Mouse (Mus musculus): ENCODE measurements around the gene Lrmda. TPM values are rescaled to one million over a fixed set of nuclear protein-coding genes. Genes with fewer than 3 reads are reported as not detected.

Gene Lrmda
- polyA plus RNA-seq, 1 experiment from 2014 or later: 0.20 TPM

GRCm38 (mm10) chr14:22902116-22902515, 882.6 kb downstream of the Lrmda start:
- no peak overlapping the region for H3K27ac ChIP-seq (ENCODE audit: low read depth, low read length)
- no peaks in the 10 kb centered on the region for H3K36me3 ChIP-seq (ENCODE audit: control insufficient read depth, insufficient read depth, low read length)
- no peaks in the 10 kb centered on the region for H3K9me3 ChIP-seq (ENCODE audit: control insufficient read depth, low read length)
- H3K4me3 ChIP-seq (ENCODE audit: low read depth, low read length): no peak overlapping the region
- H3K27me3 ChIP-seq (ENCODE audit: control insufficient read depth, insufficient read depth, low read length): no peaks in the 10 kb centered on the region
- DNase-seq (ENCODE audit: low spot score): no peak
- H3K4me2 ChIP-seq (replicated peaks; ENCODE audit: low read depth, low read length): no peak overlapping the region
- WGBS: 93% methylated on average over 1 of the region's 1 CpGs
- no peak for ATAC-seq (ENCODE audit: low FRiP score)
- peaks cover 2% of the 10 kb centered on the region; the same call in 1 of the 2 replicates for H3K4me1 ChIP-seq (replicated peaks; ENCODE audit: control insufficient read depth, insufficient read depth, low read length)
- no peak overlapping the region for H3K9ac ChIP-seq (ENCODE audit: low read depth, low read length)

- 94% methylated on average over 2 of the region's 2 CpGs for WGBS
- ATAC-seq (ENCODE audit: low FRiP score) (no peak), DNase-seq (ENCODE audit: low spot score) (no peak)
- Histone ChIP-seq H3K9me3 (ENCODE audit: control insufficient read depth, low read length) (no peaks in the 10 kb centered on the region), H3K27me3 (ENCODE audit: control insufficient read depth, insufficient read depth, low read length) (no peaks in the 10 kb centered on the region), H3K4me1 (replicated peaks; ENCODE audit: control insufficient read depth, insufficient read depth, low read length) (peaks cover 6% of the 10 kb centered on the region), H3K4me3 (ENCODE audit: low read depth, low read length) (no peak overlapping the region), H3K27ac (ENCODE audit: low read depth, low read length) (no peak overlapping the region), H3K9ac (ENCODE audit: low read depth, low read length) (no peak overlapping the region), H3K36me3 (ENCODE audit: control insufficient read depth, insufficient read depth, low read length) (no peaks in the 10 kb centered on the region), H3K4me2 (replicated peaks; ENCODE audit: low read depth, low read length) (no peak overlapping the region)
Measured at GRCm38 (mm10) chr14:22902914-22903313, 883.4 kb downstream of the Lrmda start.

- Histone ChIP-seq H3K36me3 (ENCODE audit: control insufficient read depth, insufficient read depth, low read length) (no peaks in the 10 kb centered on the region), H3K4me1 (replicated peaks; ENCODE audit: control insufficient read depth, insufficient read depth, low read length) (peaks cover 6% of the 10 kb centered on the region), H3K27me3 (ENCODE audit: control insufficient read depth, insufficient read depth, low read length) (no peaks in the 10 kb centered on the region), H3K9me3 (ENCODE audit: control insufficient read depth, low read length) (no peaks in the 10 kb centered on the region), H3K4me3 (ENCODE audit: low read depth, low read length) (no peak overlapping the region), H3K9ac (ENCODE audit: low read depth, low read length) (no peak overlapping the region), H3K4me2 (replicated peaks; ENCODE audit: low read depth, low read length) (no peak overlapping the region), H3K27ac (ENCODE audit: low read depth, low read length) (no peak overlapping the region)
- ATAC-seq (ENCODE audit: low FRiP score) (peak; percentile 51; the same call in 1 of the 2 replicates), DNase-seq (ENCODE audit: low spot score) (peak; percentile 42)
- 73% methylated on average over 7 of the region's 7 CpGs for whole genome bisulfite sequencing
Measured at GRCm38 (mm10) chr14:22905741-22906667, 886.5 kb downstream of the Lrmda start.

- 55% methylated on average over 4 of the region's 4 CpGs for WGBS
- DNase-seq (ENCODE audit: low spot score) (peak; percentile 36), ATAC-seq (ENCODE audit: low FRiP score) (peak; percentile 49; the same call in 1 of the 2 replicates)
- peak overlapping the region; percentile 5; the same call in 1 of the 2 replicates for H3K27ac ChIP-seq (ENCODE audit: low read depth, low read length)
- no peaks in the 10 kb centered on the region for H3K9me3 ChIP-seq (ENCODE audit: control insufficient read depth, low read length)
- H3K36me3 ChIP-seq (ENCODE audit: control insufficient read depth, insufficient read depth, low read length): no peaks in the 10 kb centered on the region
- peaks cover 6% of the 10 kb centered on the region for H3K4me1 ChIP-seq (replicated peaks; ENCODE audit: control insufficient read depth, insufficient read depth, low read length)
- no peak overlapping the region for H3K4me2 ChIP-seq (replicated peaks; ENCODE audit: low read depth, low read length)
- H3K4me3 ChIP-seq (ENCODE audit: low read depth, low read length): no peak overlapping the region
- H3K9ac ChIP-seq (ENCODE audit: low read depth, low read length): no peak overlapping the region
- H3K27me3 ChIP-seq (ENCODE audit: control insufficient read depth, insufficient read depth, low read length): no peaks in the 10 kb centered on the region
Measured at GRCm38 (mm10) chr14:22906716-22907115, 887.2 kb downstream of the Lrmda start.

GRCm38 (mm10) chr14:22907221-22907620, 887.7 kb downstream of the Lrmda start:
- H3K27ac ChIP-seq (ENCODE audit: low read depth, low read length): peak overlapping the region; percentile 5; the same call in 1 of the 2 replicates
- no peak overlapping the region for H3K4me3 ChIP-seq (ENCODE audit: low read depth, low read length)
- DNase-seq (ENCODE audit: low spot score): no peak
- no peaks in the 10 kb centered on the region for H3K9me3 ChIP-seq (ENCODE audit: control insufficient read depth, low read length)
- no peak overlapping the region for H3K9ac ChIP-seq (ENCODE audit: low read depth, low read length)
- H3K4me2 ChIP-seq (replicated peaks; ENCODE audit: low read depth, low read length): no peak overlapping the region
- peaks cover 6% of the 10 kb centered on the region for H3K4me1 ChIP-seq (replicated peaks; ENCODE audit: control insufficient read depth, insufficient read depth, low read length)
- H3K27me3 ChIP-seq (ENCODE audit: control insufficient read depth, insufficient read depth, low read length): no peaks in the 10 kb centered on the region
- no peak for ATAC-seq (ENCODE audit: low FRiP score)
- no peaks in the 10 kb centered on the region for H3K36me3 ChIP-seq (ENCODE audit: control insufficient read depth, insufficient read depth, low read length)
- WGBS: 50% methylated on average over 4 of the region's 4 CpGs

- Histone ChIP-seq H3K4me3 (ENCODE audit: low read depth, low read length) (no peak overlapping the region), H3K9ac (ENCODE audit: low read depth, low read length) (no peak overlapping the region), H3K4me2 (replicated peaks; ENCODE audit: low read depth, low read length) (no peak overlapping the region), H3K4me1 (replicated peaks; ENCODE audit: control insufficient read depth, insufficient read depth, low read length) (peaks cover 6% of the 10 kb centered on the region), H3K9me3 (ENCODE audit: control insufficient read depth, low read length) (no peaks in the 10 kb centered on the region), H3K36me3 (ENCODE audit: control insufficient read depth, insufficient read depth, low read length) (no peaks in the 10 kb centered on the region), H3K27ac (ENCODE audit: low read depth, low read length) (no peak overlapping the region), H3K27me3 (ENCODE audit: control insufficient read depth, insufficient read depth, low read length) (no peaks in the 10 kb centered on the region)
- ATAC-seq (ENCODE audit: low FRiP score) (no peak), DNase-seq (ENCODE audit: low spot score) (no peak)
- 73% methylated on average over 2 of the region's 2 CpGs for WGBS
Measured at GRCm38 (mm10) chr14:22908006-22908405, 888.5 kb downstream of the Lrmda start.

GRCm38 (mm10) chr14:22915463-22915862, 896.0 kb downstream of the Lrmda start:
- WGBS: 94% methylated on average over 3 of the region's 3 CpGs
- Histone ChIP-seq H3K4me2 (replicated peaks; ENCODE audit: low read depth, low read length) (no peak overlapping the region), H3K4me1 (replicated peaks; ENCODE audit: control insufficient read depth, insufficient read depth, low read length) (no peaks in the 10 kb centered on the region), H3K9ac (ENCODE audit: low read depth, low read length) (no peak overlapping the region), H3K27ac (ENCODE audit: low read depth, low read length) (no peak overlapping the region), H3K27me3 (ENCODE audit: control insufficient read depth, insufficient read depth, low read length) (no peaks in the 10 kb centered on the region), H3K4me3 (ENCODE audit: low read depth, low read length) (no peak overlapping the region), H3K36me3 (ENCODE audit: control insufficient read depth, insufficient read depth, low read length) (no peaks in the 10 kb centered on the region), H3K9me3 (ENCODE audit: control insufficient read depth, low read length) (no peaks in the 10 kb centered on the region)
- no peak for DNase-seq (ENCODE audit: low spot score)
- no peak for ATAC-seq (ENCODE audit: low FRiP score)

GRCm38 (mm10) chr14:22918499-22918898, 899.0 kb downstream of the Lrmda start:
- Histone ChIP-seq H3K36me3 (ENCODE audit: control insufficient read depth, insufficient read depth, low read length) (no peaks in the 10 kb centered on the region), H3K4me2 (replicated peaks; ENCODE audit: low read depth, low read length) (no peak overlapping the region), H3K27me3 (ENCODE audit: control insufficient read depth, insufficient read depth, low read length) (no peaks in the 10 kb centered on the region), H3K4me1 (replicated peaks; ENCODE audit: control insufficient read depth, insufficient read depth, low read length) (no peaks in the 10 kb centered on the region), H3K9me3 (ENCODE audit: control insufficient read depth, low read length) (no peaks in the 10 kb centered on the region), H3K9ac (ENCODE audit: low read depth, low read length) (no peak overlapping the region), H3K27ac (ENCODE audit: low read depth, low read length) (no peak overlapping the region), H3K4me3 (ENCODE audit: low read depth, low read length) (no peak overlapping the region)
- DNase-seq (ENCODE audit: low spot score): no peak
- ATAC-seq (ENCODE audit: low FRiP score): no peak
- 85% methylated on average over 3 of the region's 3 CpGs for WGBS

- Histone ChIP-seq H3K27me3 (ENCODE audit: control insufficient read depth, insufficient read depth, low read length) (no peaks in the 10 kb centered on the region), H3K4me3 (ENCODE audit: low read depth, low read length) (no peak overlapping the region), H3K36me3 (ENCODE audit: control insufficient read depth, insufficient read depth, low read length) (no peaks in the 10 kb centered on the region), H3K27ac (ENCODE audit: low read depth, low read length) (no peak overlapping the region), H3K4me1 (replicated peaks; ENCODE audit: control insufficient read depth, insufficient read depth, low read length) (no peaks in the 10 kb centered on the region), H3K4me2 (replicated peaks; ENCODE audit: low read depth, low read length) (no peak overlapping the region), H3K9me3 (ENCODE audit: control insufficient read depth, low read length) (no peaks in the 10 kb centered on the region), H3K9ac (ENCODE audit: low read depth, low read length) (no peak overlapping the region)
- no peak for DNase-seq (ENCODE audit: low spot score)
- no peak for ATAC-seq (ENCODE audit: low FRiP score)
- 63% methylated on average over 2 of the region's 2 CpGs for WGBS
Measured at GRCm38 (mm10) chr14:22918931-22919330, 899.4 kb downstream of the Lrmda start.

Measured in hindbrain, embryonic 11.5 days (tissue).